Mouse (Mus musculus) hindbrain, postnatal 0 days (tissue): ENCODE measurements around the gene Spg7. TPM values are rescaled to one million over a fixed set of nuclear protein-coding genes. Genes with fewer than 3 reads are reported as not detected.

ENCODE experiments used
- ATAC-seq: fragments of 200-750 bp; cut with Nextera tagmentation; 2 replicates; pipeline ENCODE4 v1.8.0; 2017; ENCODE audit warnings: mild to moderate bottlenecking, moderate TSS enrichment, moderate library complexity
- DNase-seq: peaks from one replicate; pipeline ENCODE4 v3.0.0-alpha.2; 2015; ENCODE audit warnings: low spot score
- H3K27ac ChIP-seq: fragments of 300-500 bp; sonication (generic); 2 replicates; pipeline ENCODE4 v1.5.1; 2014; ENCODE audit warnings: mild to moderate bottlenecking
- H3K27me3 ChIP-seq: fragments of 300-500 bp; sonication (generic); 2 replicates; pipeline ENCODE4 v1.6.1; 2014; ENCODE audit warnings: low read length, mixed read lengths; ENCODE audit not compliant: insufficient read depth
- H3K36me3 ChIP-seq: fragments of 300-500 bp; sonication (generic); 2 replicates; pipeline ENCODE4 v1.6.1; 2014; ENCODE audit warnings: low read length, mixed read lengths; ENCODE audit not compliant: insufficient read depth
- H3K4me1 ChIP-seq: fragments of 300-500 bp; sonication (generic); 2 replicates; pipeline ENCODE4 v1.6.1; 2014; ENCODE audit warnings: antibody characterized with exemption, low read length, mixed read lengths; ENCODE audit not compliant: insufficient read depth
- H3K4me2 ChIP-seq: fragments of 300-500 bp; sonication (generic); 2 replicates; pipeline ENCODE4 v1.6.1; 2014; ENCODE audit warnings: low read depth, mild to moderate bottlenecking, low read length, moderate library complexity, mixed read lengths
- H3K4me3 ChIP-seq: fragments of 300-500 bp; sonication (generic); 2 replicates; pipeline ENCODE4 v1.5.1; 2014; ENCODE audit warnings: low read length
- H3K9ac ChIP-seq: fragments of 300-500 bp; sonication (generic); replicated peaks from 2 replicates; pipeline ENCODE4 v1.6.1; 2014; ENCODE audit warnings: mild to moderate bottlenecking, low read length, moderate library complexity, mixed read lengths
- H3K9me3 ChIP-seq: fragments of 300-500 bp; sonication (generic); 2 replicates; pipeline ENCODE4 v1.6.1; 2016; ENCODE audit warnings: low read length, mixed read lengths
- CTCF ChIP-seq: IDR thresholded peaks from 2 replicates; pipeline ENCODE4 v1.5.1; 2016; ENCODE audit warnings: antibody characterized with exemption, control low read depth, low read depth
- WGBS: fragments of 180-500 bp; shearing (Covaris S2); extraction: QIAGEN DNeasy Blood & Tissue Kit; methylation state at CpG from one replicate; pipeline ENCODE4 v1.1.7; 2014; 5-methylcytosine and 5-hydroxymethylcytosine counted together
- polyA plus RNA-seq: library from polyadenylated mRNA; unstranded; fragments of >200 nt; fragmentation: Nextera tagmentation; extraction: Ambion mirVana; gene quantifications from 2 replicates; pipeline ENCODE4 v1.2.1, GENCODE M21; 2015
- total RNA-seq: library from RNA; depleted of rRNA; stranded (reverse); fragments of >200 nt; gene quantifications from 2 replicates; pipeline ENCODE4 v1.2.3, GENCODE M21; 2014

The Spg7 gene
- total and polyA plus RNA-seq, 2 experiments from 2014 or later, result 45.1 to 51.6 TPM

DNA sequence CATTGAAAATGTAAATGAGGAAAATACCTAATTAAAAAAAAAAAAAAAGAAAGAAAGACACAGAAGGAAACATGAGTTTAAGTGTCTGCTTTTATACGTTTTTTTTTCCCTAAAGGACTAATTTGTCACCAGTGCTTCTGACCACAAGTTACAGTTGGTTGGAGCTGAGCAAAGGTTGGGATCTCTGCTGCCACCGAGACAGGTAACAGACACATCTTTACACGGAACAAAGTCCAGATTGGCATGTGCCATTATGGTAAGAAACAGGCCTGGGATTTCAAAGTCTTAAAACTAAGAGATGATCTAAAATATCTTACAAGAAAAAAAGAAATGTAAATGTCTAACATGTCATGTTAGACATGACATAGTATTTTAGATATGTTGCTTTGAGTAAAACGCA, 16.0 kb upstream of the Spg7 start:
- Histone ChIP-seq H3K4me3 (no peak overlapping the region), H3K4me1 (no peaks in the 10 kb centered on the region), H3K4me2 (no peak overlapping the region), H3K36me3 (no peaks in the 10 kb centered on the region), H3K9ac (no peak overlapping the region), H3K27me3 (no peaks in the 10 kb centered on the region), H3K9me3 (no peaks in the 10 kb centered on the region), H3K27ac (no peak overlapping the region)
- no peak for TF ChIP-seq CTCF
- no peak for DNase-seq
- WGBS, result 80% methylated on average over 4 of the region's 4 CpGs
- no peak for ATAC-seq

DNA sequence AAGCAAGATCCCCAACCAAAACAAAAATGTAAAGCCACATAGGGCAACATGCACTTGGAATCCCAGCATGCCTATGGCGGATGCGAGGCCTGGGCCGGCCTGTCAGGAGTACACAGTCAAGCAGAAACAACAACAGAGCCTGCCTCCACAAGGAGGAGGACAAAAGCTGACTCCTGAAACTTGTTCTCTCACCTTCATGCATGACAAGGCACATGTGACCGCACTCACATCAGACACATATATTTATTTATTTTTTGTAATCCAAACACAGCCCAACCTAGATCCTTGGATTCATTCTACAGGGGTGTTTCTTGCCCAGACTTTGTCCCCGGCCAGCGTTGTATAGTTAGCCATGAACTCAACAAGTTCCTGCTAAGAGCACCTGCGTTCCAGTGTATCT, 14.9 kb upstream of the Spg7 start:
- Histone ChIP-seq H3K27ac (no peak overlapping the region), H3K36me3 (no peaks in the 10 kb centered on the region), H3K4me1 (no peaks in the 10 kb centered on the region), H3K9me3 (no peaks in the 10 kb centered on the region), H3K9ac (no peak overlapping the region), H3K27me3 (no peaks in the 10 kb centered on the region), H3K4me3 (no peak overlapping the region), H3K4me2 (no peak overlapping the region)
- WGBS, result 90% methylated on average over 7 of the region's 7 CpGs
- ATAC-seq, result no peak
- no peak for DNase-seq
- TF ChIP-seq CTCF, result no peak

DNA sequence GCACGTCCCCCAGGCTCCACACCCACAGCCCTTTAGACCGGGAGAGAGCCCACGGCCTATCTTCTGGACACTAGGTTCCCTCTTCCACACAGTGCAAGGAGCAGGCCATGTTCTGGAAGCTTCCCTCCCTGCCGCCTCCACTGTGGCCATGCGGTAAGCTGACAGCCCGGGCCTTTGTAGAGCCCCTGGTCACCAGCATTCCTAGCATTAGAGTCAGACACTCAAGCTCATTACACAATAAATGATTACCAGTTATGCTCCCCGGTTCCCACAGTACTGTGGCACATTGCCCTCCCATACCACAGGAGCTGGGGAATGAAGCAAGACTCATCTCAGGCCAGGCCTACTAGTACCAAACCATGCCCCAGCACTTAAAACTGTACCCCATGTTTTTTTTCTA, 14.3 kb upstream of the Spg7 start:
- WGBS, result 88% methylated on average over 7 of the region's 7 CpGs

DNA sequence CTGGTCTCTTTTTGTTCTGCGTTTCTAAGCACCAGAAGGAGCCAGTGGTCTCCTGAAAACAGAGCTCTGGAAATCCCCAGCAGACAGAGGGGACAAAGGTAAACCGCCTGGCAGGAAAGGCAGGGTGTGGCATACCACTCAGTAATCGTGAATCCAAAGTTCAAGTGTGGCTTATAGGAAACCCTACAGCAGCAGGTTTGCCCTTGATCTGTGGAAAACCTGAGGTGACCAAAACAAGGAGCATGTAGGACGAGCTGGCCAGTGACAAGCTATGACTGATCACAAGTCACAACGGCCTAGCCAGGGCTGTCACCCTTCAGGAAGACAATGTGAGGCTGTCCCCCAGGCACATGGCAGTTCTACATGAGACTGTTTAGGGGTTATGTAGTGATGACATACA, 11.3 kb upstream of the Spg7 start:
- Histone ChIP-seq H3K4me3 (no peak overlapping the region), H3K4me2 (no peak overlapping the region), H3K4me1 (no peaks in the 10 kb centered on the region), H3K27me3 (no peaks in the 10 kb centered on the region), H3K27ac (no peak overlapping the region), H3K36me3 (no peaks in the 10 kb centered on the region), H3K9ac (no peak overlapping the region), H3K9me3 (no peaks in the 10 kb centered on the region)
- ATAC-seq (no peak), DNase-seq (no peak)
- TF ChIP-seq CTCF, result no peak
- WGBS, result 68% methylated on average over 5 of the region's 5 CpGs

More for the DNA sequence above, 14.3 kb upstream of the Spg7 start:
- H3K9ac ChIP-seq, result no peak overlapping the region
- H3K4me1 ChIP-seq, result no peaks in the 10 kb centered on the region
- no peak overlapping the region for H3K4me3 ChIP-seq
- DNase-seq (no peak), ATAC-seq (no peak)
- H3K36me3 ChIP-seq, result no peaks in the 10 kb centered on the region
- no peak overlapping the region for H3K27ac ChIP-seq
- H3K4me2 ChIP-seq, result no peak overlapping the region
- no peaks in the 10 kb centered on the region for H3K9me3 ChIP-seq
- no peaks in the 10 kb centered on the region for H3K27me3 ChIP-seq
- no peak for TF ChIP-seq CTCF

DNA sequence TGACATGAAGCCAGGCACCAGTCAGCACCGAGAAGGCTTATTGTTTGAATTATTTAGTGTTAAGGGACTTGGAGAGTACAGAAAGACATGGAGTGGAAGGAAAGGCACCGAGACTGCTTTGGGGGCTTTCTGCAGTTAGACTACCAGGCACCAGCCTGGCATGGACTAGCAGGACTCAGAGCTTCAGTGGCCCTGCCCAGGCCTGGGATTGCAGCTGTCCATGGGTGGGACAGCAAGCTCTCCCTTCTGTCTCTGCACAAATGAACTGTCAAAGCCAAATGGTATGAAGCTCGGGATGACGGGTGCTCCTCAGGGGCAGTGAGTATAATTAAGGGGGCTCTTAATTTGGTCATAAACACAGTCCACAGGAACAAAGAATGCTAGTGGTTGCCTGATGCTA, 1.3 kb downstream of the Spg7 start:
- H3K4me2 ChIP-seq, result peak overlapping the region; percentile 74
- no peaks in the 10 kb centered on the region for H3K27me3 ChIP-seq
- 0 out of 2 replicates have a peak overlapping the region, but pooled peaks have one; percentile 96 for H3K4me3 ChIP-seq
- no peak for TF ChIP-seq CTCF
- WGBS, result 70% methylated on average over 4 of the region's 4 CpGs
- H3K27ac ChIP-seq, result peak overlapping the region; percentile 94
- H3K9ac ChIP-seq, result peak overlapping the region; percentile 92; the same call in 1 of the 2 replicates
- no peaks in the 10 kb centered on the region for H3K36me3 ChIP-seq
- H3K9me3 ChIP-seq, result no peaks in the 10 kb centered on the region
- 0 out of 2 replicates have a peak, but pooled peaks cover 7% of the 10 kb centered on the region for H3K4me1 ChIP-seq
- DNase-seq (no peak), ATAC-seq (no peak)

DNA sequence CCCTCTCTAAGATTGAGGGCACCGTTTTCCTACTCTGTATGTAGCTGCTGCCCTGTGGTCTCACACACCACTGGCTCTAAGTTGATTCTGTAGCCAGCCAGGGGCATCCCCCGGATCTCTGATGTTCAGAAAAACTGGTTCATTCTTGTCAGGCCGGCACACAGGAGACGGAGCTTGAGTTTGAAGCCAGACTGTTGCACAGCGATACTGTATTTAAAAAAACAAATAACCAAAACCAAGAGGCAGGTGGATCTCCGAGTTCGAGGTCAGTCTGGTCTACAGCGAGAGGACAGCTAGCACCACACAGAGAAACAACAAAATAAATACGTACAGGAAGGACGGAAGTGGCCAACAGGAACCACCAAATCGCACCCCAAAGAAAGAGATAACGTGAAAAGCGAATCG, 2.1 kb downstream of the Spg7 start:
- under 1% methylated on average over 14 of the region's 14 CpGs for WGBS
- no peaks in the 10 kb centered on the region for H3K9me3 ChIP-seq
- no peaks in the 10 kb centered on the region for H3K36me3 ChIP-seq
- DNase-seq (no peak), ATAC-seq (peak; percentile 62)
- TF ChIP-seq CTCF, result no peak
- peak overlapping the region; percentile 94 for H3K27ac ChIP-seq
- H3K4me3 ChIP-seq, result peak overlapping the region; percentile 96
- H3K27me3 ChIP-seq, result no peaks in the 10 kb centered on the region
- peak overlapping the region; percentile 74 for H3K4me2 ChIP-seq
- H3K4me1 ChIP-seq, result 0 out of 2 replicates have a peak, but pooled peaks cover 7% of the 10 kb centered on the region
- peak overlapping the region; percentile 92 for H3K9ac ChIP-seq

DNA sequence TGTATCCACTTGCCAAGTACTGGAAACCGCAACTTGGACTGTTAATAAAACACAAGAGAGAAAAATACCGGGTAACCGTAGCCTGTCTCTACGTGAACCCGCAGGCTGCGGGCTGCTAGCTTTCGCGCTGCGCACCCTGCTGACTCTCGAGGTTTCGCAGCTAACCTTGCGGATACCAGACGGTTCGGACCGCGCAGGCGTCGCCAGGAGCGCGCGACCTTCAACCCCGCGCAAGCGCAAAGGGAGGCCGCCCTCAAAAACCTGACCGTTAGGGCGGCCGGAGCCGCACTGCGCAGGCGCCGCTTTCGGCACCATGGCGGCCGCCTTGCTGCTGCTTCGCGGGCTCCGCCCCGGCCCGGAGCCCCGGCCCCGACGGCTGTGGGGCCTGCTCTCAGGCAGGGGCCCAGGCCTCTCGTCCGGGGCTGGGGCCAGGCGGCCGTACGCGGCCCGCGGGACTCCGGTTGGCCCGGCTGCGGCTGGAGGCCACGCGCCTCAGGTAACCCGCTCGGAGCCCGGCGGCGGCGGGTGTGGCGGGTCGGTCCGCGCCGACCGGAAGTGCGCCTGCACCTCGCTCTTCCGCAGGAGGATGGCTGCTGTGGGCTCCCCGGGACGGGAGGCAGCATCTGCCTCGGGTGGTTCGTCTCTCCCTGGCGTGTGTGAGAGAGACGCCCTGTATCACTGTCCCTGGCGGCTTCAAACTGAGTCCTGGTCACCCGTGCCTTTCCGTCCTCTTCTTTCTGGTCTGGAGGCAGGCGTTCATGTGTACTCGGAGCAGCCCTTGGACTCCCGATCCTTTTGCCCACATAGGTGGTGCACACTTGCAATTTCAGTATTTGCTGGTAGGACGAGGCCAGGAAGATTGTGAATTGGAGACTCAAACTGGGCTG, 2.7 kb downstream of the Spg7 start:
- Histone ChIP-seq H3K9me3 (no peaks in the 10 kb centered on the region), H3K4me2 (peak overlapping the region; percentile 74), H3K27ac (peak overlapping the region; percentile 94), H3K4me1 (0 out of 2 replicates have a peak, but pooled peaks cover 7% of the 10 kb centered on the region), H3K9ac (peak overlapping the region; percentile 92), H3K27me3 (no peaks in the 10 kb centered on the region), H3K4me3 (peak overlapping the region; percentile 96), H3K36me3 (no peaks in the 10 kb centered on the region)
- peak; percentile 99 for DNase-seq
- peak; percentile 96 for ATAC-seq
- under 1% methylated on average over 84 of the region's 84 CpGs for WGBS
- TF ChIP-seq CTCF, result peak; percentile 65
